Mouse (Mus musculus) intestine, embryonic 15.5 days (tissue): Measurements from ENCODE around the gene Tph2. TPM values are rescaled to one million over a fixed set of nuclear protein-coding genes. Genes with fewer than 3 reads are reported as not detected.
"Not testable (repeated sequence)": the region's sequence is repeated elsewhere in the genome, so short reads cannot be mapped to it uniquely, and the experiment has no call there.

Source experiments
- ATAC-seq: fragments of 200-750 bp; cut with Nextera tagmentation; 2 replicates; pipeline ENCODE4 v1.8.0; 2017; ENCODE audit warnings: moderate TSS enrichment, moderate library complexity
- H3K27ac ChIP-seq: fragments of 300-500 bp; sonication (generic); 2 replicates; pipeline ENCODE4 v1.5.1; 2015; ENCODE audit warnings: mild to moderate bottlenecking, inconsistent platforms
- H3K27me3 ChIP-seq: fragments of 300-500 bp; sonication (generic); replicated peaks from 2 replicates; pipeline ENCODE4 v1.6.1; 2015; ENCODE audit warnings: inconsistent platforms
- H3K36me3 ChIP-seq: fragments of 300-500 bp; sonication (generic); 2 replicates; pipeline ENCODE4 v1.6.1; 2015; ENCODE audit warnings: inconsistent platforms
- H3K4me1 ChIP-seq: fragments of 300-500 bp; sonication (generic); replicated peaks from 2 replicates; pipeline ENCODE4 v1.6.1; 2015; ENCODE audit warnings: inconsistent platforms
- H3K4me2 ChIP-seq: fragments of 300-500 bp; sonication (generic); replicated peaks from 2 replicates; pipeline ENCODE4 v1.6.1; 2015; ENCODE audit warnings: mild to moderate bottlenecking, inconsistent platforms
- H3K4me3 ChIP-seq: fragments of 300-500 bp; sonication (generic); replicated peaks from 2 replicates; pipeline ENCODE4 v1.5.1; 2015; ENCODE audit warnings: inconsistent platforms
- H3K9ac ChIP-seq: fragments of 300-500 bp; sonication (generic); 2 replicates; pipeline ENCODE4 v1.6.1; 2015; ENCODE audit warnings: inconsistent platforms
- H3K9me3 ChIP-seq: fragments of 300-500 bp; sonication (generic); 2 replicates; pipeline ENCODE4 v1.6.1; 2016; ENCODE audit warnings: inconsistent platforms
- WGBS: fragments of 180-500 bp; shearing (Covaris S2); methylation state at CpG from one replicate; pipeline ENCODE4 v1.1.7; 2015; 5-methylcytosine and 5-hydroxymethylcytosine counted together
- polyA plus RNA-seq: library from polyadenylated mRNA; unstranded; fragments of >200 nt; fragmentation: Nextera tagmentation; extraction: Ambion mirVana; gene quantifications from 2 replicates; pipeline ENCODE4 v1.2.1, GENCODE M21; 2015

Gene Tph2
- not detected in 2 replicates for polyA plus RNA-seq

DNA sequence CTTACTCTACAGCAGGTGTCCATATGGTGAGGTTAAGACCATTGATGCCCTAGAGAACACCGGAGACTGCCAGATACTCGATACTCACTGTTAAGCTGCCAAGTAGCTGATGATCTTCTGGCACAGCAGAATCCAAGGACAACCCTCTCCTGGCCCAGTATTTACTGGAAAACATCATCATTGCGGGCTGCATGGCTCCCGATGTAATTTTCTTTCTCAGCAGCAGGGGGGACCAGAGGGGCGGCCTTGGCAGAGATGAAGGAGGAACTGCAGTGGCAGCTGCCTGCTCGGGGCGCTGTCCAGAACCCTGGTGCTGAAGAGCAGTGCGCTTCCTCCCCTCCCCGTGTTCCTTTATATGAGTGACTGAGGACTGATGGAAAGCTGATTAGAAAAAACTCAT is at the start of gene Tph2:
Gene Tph2, minus strand, starts transcription at position 326 of the 400 bp plus-strand sequence.
- no peak within 1 kb of the TSS for H3K27ac ChIP-seq
- ATAC-seq: peak; percentile 85
- H3K4me2 ChIP-seq: no peak within 1 kb of the TSS
- no peaks in the 10 kb centered on the region for H3K4me1 ChIP-seq
- no peak within 1 kb of the TSS for H3K9ac ChIP-seq
- H3K27me3 ChIP-seq: no peaks in the 10 kb centered on the region
- 5% methylated on average over 9 of the region's 9 CpGs for WGBS
- no peaks in the 10 kb centered on the region for H3K36me3 ChIP-seq
- H3K4me3 ChIP-seq: no peak within 1 kb of the TSS
- H3K9me3 ChIP-seq: no peaks in the 10 kb centered on the region

DNA sequence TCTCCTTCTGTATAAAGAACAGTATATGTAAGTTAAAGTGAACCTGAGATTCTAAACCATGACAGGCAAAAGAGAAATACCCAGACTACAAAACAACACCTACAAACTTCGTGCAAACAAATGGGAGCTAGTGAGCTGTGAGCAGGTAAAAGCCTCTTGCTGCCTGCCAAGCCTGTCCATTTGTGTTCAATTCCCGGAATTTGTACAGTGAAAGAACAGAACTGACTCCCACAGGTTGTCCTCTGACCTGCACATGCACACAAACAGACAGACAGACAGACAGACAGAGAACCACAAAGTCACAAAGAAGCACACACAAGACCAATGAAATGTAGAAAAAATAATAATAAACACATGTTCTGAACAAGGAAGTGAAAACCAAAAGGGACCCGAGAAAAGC is 49.0 kb upstream of the Tph2 start:
- Histone ChIP-seq H3K9ac (no peak overlapping the region), H3K4me1 (no peaks in the 10 kb centered on the region), H3K36me3 (peaks cover 16% of the 10 kb centered on the region; the same call in 1 of the 2 replicates), H3K4me2 (no peak overlapping the region), H3K4me3 (no peak overlapping the region), H3K27me3 (no peaks in the 10 kb centered on the region), H3K27ac (no peak overlapping the region), H3K9me3 (no peaks in the 10 kb centered on the region)
- WGBS: 80% methylated on average over 3 of the region's 3 CpGs
- no peak for ATAC-seq

DNA sequence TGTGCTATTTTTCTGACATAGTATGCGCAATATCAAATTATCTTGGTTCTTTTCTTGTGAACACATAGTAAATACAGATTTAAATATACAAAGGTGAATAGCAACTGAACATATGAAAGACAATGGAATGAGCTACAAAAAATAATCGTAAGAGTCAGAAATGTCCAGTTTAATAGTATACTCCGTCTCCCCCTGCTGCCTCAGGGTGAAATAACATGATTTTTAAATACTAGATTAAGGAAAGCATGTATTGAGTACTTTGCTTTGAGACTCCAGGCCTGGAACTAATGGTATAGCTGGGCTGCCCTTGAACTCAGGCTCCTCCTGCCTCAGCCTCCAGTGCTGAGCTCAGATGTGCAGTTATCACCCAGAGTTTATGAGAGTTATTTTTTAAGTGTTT is 47.7 kb upstream of the Tph2 start:
- 87% methylated on average over 3 of the region's 3 CpGs for WGBS
- Histone ChIP-seq H3K4me3 (no peak overlapping the region), H3K36me3 (peaks cover 9% of the 10 kb centered on the region; the same call in 1 of the 2 replicates), H3K9me3 (no peaks in the 10 kb centered on the region), H3K9ac (no peak overlapping the region), H3K4me2 (no peak overlapping the region), H3K4me1 (no peaks in the 10 kb centered on the region), H3K27ac (no peak overlapping the region), H3K27me3 (no peaks in the 10 kb centered on the region)
- no peak for ATAC-seq

DNA sequence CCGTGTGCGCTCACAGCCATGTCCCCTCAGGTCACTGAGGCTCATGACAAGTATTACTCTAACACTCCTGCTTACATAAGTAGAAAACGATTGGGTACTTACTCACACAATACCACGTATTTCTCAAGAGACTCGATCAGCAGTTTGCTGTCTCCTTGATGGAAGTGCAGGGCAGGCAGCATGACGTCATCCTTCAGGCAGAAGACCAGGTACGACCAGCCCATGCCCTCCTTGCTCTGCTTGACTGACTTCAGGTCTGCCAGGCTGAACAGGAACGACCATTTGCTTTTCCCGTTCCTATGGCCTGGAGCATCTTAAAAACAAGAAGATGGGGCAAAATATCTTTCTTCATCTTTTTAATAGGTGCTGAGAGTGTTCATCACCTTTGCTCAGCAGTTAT is 44.2 kb upstream of the Tph2 start:
- Histone ChIP-seq H3K4me2 (no peak overlapping the region), H3K9me3 (no peaks in the 10 kb centered on the region), H3K36me3 (peaks cover 9% of the 10 kb centered on the region; the same call in 1 of the 2 replicates), H3K27ac (no peak overlapping the region), H3K4me3 (no peak overlapping the region), H3K9ac (no peak overlapping the region), H3K4me1 (no peaks in the 10 kb centered on the region), H3K27me3 (no peaks in the 10 kb centered on the region)
- WGBS: 86% methylated on average over 9 of the region's 9 CpGs
- ATAC-seq: no peak

DNA sequence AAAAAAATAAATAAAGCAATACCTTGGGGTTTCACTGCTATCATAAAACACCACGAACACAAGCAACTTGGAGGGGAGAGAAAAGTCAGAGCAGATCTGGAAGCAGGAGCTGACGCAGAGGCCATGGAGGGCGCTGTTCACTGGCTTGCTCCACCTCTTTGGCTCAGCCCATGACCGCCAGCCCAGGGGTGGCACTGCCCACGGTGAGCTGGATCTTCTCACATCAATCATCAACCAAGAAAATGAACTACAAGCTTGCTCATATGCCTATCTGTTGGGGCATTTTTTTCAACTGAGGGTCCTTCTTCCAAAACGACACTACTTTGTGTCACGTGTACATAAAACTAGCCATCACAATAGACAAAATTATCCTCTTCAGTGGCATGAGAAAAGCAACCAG is 41.8 kb upstream of the Tph2 start:
- Histone ChIP-seq H3K9ac (no peak overlapping the region), H3K27me3 (no peaks in the 10 kb centered on the region), H3K27ac (no peak overlapping the region), H3K4me1 (no peaks in the 10 kb centered on the region), H3K9me3 (no peaks in the 10 kb centered on the region), H3K4me3 (no peak overlapping the region), H3K4me2 (no peak overlapping the region), H3K36me3 (0 out of 2 replicates have a peak, but pooled peaks cover 4% of the 10 kb centered on the region)
- whole genome bisulfite sequencing: 90% methylated on average over 7 of the region's 7 CpGs
- ATAC-seq: no peak

DNA sequence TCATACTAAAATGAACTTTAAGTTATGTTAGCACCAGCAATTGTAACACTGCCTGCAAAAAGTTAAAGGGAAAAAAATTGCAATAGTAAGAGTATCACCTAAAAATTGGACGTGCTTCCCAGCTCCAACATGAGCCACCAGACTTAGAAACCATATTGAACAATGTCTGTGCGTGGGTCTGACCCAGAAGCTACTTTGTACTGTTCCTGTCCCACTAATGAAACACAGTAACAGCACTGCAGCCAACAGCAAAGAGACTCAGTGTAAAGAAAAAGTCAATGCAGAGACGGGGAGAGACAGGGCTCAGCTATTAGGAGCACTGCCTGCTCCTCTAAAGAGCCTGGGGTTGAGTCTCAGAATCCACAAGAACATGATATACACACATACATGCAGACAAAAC is 39.0 kb upstream of the Tph2 start:
- WGBS: 89% methylated on average over 3 of the region's 3 CpGs
- no peak overlapping the region for H3K9ac ChIP-seq
- H3K36me3 ChIP-seq: peaks cover 4% of the 10 kb centered on the region; the same call in 1 of the 2 replicates
- no peaks in the 10 kb centered on the region for H3K4me1 ChIP-seq
- no peaks in the 10 kb centered on the region for H3K9me3 ChIP-seq
- H3K4me2 ChIP-seq: no peak overlapping the region
- ATAC-seq: no peak
- no peak overlapping the region for H3K4me3 ChIP-seq
- no peaks in the 10 kb centered on the region for H3K27me3 ChIP-seq
- no peak overlapping the region for H3K27ac ChIP-seq

DNA sequence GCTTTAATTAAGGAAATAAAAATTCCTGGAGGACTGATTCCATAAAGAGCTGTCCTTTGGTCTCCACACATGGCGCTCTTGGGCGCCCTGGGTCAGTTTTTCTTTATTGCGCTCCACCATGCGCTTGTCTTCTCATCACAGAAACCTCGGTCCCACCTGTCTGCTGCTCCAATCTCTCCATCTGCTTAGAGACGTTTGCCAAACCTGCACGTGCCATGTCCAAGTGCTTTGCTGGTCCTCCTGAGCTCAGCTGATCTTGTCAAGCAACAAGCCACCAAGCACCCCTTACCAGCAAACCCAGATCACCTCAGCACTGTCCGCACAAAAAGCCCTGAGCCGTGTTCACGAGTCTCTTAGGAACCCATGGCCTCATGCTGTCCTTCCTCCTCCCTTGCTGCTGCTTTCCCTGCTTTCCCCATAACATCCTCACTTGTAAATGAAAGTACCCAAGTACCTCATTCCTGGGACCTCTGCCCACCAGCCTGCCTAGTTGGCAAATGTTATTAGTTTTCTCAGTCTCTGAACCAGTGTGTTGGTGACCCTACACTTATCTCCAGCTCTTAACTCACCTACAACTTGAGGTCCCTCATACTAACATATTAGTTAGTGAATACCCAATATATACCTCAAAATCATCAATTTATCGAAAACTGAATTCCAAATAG is 28.2 kb upstream of the Tph2 start:
- Histone ChIP-seq H3K9me3 (no peaks in the 10 kb centered on the region), H3K4me2 (no peak overlapping the region), H3K4me1 (no peaks in the 10 kb centered on the region), H3K4me3 (no peak overlapping the region), H3K27me3 (no peaks in the 10 kb centered on the region), H3K36me3 (peaks cover 25% of the 10 kb centered on the region), H3K9ac (no peak overlapping the region), H3K27ac (no peak overlapping the region)
- WGBS: 94% methylated on average over 11 of the region's 11 CpGs
- ATAC-seq: no peak

DNA sequence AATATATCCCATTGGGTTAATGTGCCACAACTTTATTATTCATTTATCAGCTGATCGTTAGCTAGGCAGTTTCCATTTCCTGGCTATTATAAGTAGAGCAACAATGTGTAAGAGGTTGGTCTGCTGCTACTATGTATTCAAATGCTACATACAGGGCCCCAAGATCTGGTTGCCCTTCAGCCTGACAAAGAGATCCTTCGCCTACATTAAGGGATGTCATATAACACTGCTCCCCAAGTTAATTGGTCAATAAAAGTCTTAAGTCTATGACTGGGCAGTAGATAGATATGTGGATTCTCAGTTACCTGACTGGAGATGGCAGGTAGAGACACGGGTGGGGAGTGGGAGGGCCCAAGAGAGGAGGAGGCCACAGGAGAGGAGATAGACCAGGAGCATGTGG is 21.0 kb upstream of the Tph2 start:
- Histone ChIP-seq H3K4me2 (no peak overlapping the region), H3K4me3 (no peak overlapping the region), H3K9ac (no peak overlapping the region), H3K36me3 (peaks cover 19% of the 10 kb centered on the region), H3K27me3 (no peaks in the 10 kb centered on the region), H3K4me1 (0 out of 2 replicates have a peak, but pooled peaks cover 3% of the 10 kb centered on the region), H3K27ac (no peak overlapping the region), H3K9me3 (no peaks in the 10 kb centered on the region)
- peak; percentile 86 for ATAC-seq
- 61% methylated on average over 3 of the region's 3 CpGs for WGBS

DNA sequence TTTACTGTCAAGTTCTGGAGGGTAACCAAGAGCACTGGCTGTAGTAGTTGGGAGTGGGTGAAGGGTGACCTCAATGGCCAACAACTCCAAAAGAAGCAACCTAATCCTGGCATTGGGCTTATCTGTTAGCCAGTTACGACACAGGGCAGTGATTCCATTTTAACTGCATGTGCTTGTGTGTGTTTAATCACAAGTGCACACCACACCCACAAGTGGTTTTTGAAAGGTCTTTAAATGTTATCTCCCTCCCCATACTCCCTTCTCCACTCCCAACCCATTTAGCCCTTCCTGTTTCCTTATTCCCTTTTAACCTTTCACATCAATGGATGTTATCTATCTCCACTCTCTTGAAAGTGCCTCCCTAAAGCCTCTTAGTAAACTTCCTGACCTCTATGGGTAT is 20.5 kb upstream of the Tph2 start:
- peaks cover 20% of the 10 kb centered on the region for H3K36me3 ChIP-seq

DNA sequence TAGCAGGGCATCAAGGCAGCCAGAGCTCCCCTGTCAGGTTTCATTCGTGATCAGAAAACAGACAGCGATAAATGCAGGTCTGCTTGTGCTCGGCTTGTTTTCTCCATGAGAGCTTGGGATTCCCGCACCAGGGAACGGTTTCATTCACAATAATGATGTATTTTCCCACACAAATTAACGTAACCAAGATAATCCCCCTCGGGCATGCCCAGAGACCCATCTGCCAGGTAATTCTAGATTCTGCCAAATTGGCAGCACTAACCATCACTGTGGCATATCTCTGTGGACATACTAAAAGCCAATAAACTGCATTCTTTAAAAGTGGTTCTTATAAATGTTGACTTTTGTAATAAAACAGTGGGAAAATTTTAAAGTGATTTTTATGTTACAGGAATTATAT is 6.4 kb upstream of the Tph2 start:
- H3K27ac ChIP-seq: no peak overlapping the region
- no peaks in the 10 kb centered on the region for H3K9me3 ChIP-seq
- H3K4me2 ChIP-seq: no peak overlapping the region
- no peaks in the 10 kb centered on the region for H3K27me3 ChIP-seq
- no peaks in the 10 kb centered on the region for H3K36me3 ChIP-seq
- no peak overlapping the region for H3K9ac ChIP-seq
- no peak overlapping the region for H3K4me3 ChIP-seq
- ATAC-seq: no peak
- H3K4me1 ChIP-seq: no peaks in the 10 kb centered on the region
- WGBS: 83% methylated on average over 7 of the region's 7 CpGs

More for the DNA sequence above, 20.5 kb upstream of the Tph2 start:
- Histone ChIP-seq H3K9me3 (no peaks in the 10 kb centered on the region), H3K27ac (no peak overlapping the region), H3K27me3 (no peaks in the 10 kb centered on the region), H3K4me1 (0 out of 2 replicates have a peak, but pooled peaks cover 3% of the 10 kb centered on the region), H3K4me2 (no peak overlapping the region), H3K4me3 (no peak overlapping the region), H3K9ac (no peak overlapping the region)
- ATAC-seq: peak; percentile 84
- 54% methylated on average over 1 of the region's 1 CpGs for WGBS

DNA sequence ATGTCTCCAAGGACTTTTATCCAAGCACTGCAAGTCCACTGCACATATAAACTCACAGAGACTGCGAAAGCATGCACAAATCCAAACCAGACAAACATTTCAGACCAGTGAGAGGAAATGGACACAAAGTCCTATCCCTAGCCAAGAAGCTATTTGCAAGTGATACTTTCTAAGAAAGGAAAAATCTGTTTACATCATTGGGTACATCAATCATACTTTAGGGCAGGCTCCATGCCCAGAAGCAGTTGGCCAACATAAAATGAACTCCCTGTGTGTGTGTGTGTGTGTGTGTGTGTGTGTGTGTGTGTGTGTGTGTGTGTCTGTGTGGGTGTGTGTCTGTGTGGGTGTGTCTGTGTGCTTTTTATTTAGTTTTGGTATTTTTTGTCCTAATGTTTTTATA is 2.6 kb upstream of the Tph2 start:
- no peaks in the 10 kb centered on the region for H3K9me3 ChIP-seq
- H3K4me2 ChIP-seq: no peak overlapping the region
- H3K4me3 ChIP-seq: no peak overlapping the region
- no peaks in the 10 kb centered on the region for H3K4me1 ChIP-seq
- ATAC-seq: no peak
- no peaks in the 10 kb centered on the region for H3K27me3 ChIP-seq
- H3K36me3 ChIP-seq: no peaks in the 10 kb centered on the region
- H3K27ac ChIP-seq: no peak overlapping the region
- 78% methylated on average over 1 of the region's 1 CpGs for WGBS
- no peak overlapping the region for H3K9ac ChIP-seq

DNA sequence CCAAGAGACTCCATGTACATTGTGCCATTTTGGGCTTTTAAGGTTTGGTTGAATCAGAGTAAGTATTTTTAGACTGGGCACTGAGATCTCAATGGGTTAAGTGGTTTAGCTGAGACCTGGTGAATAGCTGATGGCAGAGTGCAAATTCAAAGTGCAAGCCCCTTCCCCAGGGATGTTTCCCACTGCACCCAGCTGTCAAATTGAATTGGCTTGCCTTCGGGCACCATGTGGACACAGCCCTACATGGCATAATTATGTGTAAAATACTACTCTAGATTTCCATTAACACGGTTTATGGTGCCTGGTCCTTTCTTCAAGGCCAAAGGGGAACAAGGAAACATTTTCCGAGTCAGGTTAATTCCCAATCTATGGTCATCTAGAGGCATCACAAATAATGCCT is 3.8 kb downstream of the Tph2 start:
- Histone ChIP-seq H3K36me3 (no peaks in the 10 kb centered on the region), H3K4me1 (no peaks in the 10 kb centered on the region), H3K4me2 (no peak overlapping the region), H3K27me3 (no peaks in the 10 kb centered on the region), H3K27ac (no peak overlapping the region), H3K9me3 (no peaks in the 10 kb centered on the region), H3K9ac (no peak overlapping the region), H3K4me3 (no peak overlapping the region)
- WGBS: 64% methylated on average over 3 of the region's 3 CpGs
- ATAC-seq: no peak

DNA sequence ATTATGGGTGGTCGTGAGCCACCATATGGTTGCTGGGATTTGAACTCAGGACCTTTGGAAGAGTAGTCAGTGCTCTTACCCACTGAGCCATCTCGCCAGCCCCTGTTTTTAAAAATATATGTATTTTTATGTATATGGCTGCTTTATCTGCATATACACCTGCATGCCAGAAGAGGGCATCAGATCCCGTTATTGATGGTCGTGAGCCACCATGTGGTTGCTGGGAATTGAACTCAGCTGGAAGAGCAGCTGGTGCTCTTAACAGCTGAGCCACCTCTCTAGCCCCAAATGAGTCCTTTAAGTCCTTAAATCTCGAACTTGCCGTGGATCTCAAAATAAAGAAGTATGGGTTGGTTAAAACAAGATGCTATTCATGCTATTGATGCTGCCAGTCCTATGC is 6.8 kb downstream of the Tph2 start:
- not testable (repeated sequence) for H3K9ac ChIP-seq, H3K36me3 ChIP-seq, H3K9me3 ChIP-seq, H3K4me1 ChIP-seq, H3K27ac ChIP-seq, ATAC-seq, H3K4me2 ChIP-seq, H3K4me3 ChIP-seq, H3K27me3 ChIP-seq
- WGBS: 63% methylated on average over 6 of the region's 6 CpGs
